Mouse (Mus musculus) C2C12 (cell line): Measurements from ENCODE around the gene Gm28053. TPM values are rescaled to one million over a fixed set of nuclear protein-coding genes. Genes with fewer than 3 reads are reported as not detected.

Experiments
- H3K27me3 ChIP-seq: one replicate; pipeline ENCODE4 v1.6.1; 2011; ENCODE audit not compliant: control insufficient read depth, insufficient read depth, insufficient read length
- H3K36me3 ChIP-seq: one replicate; pipeline ENCODE4 v1.6.1; 2011; ENCODE audit not compliant: control insufficient read depth, insufficient read depth
- H3K4me3 ChIP-seq: one replicate; pipeline ENCODE4 v1.5.1; 2011; ENCODE audit warnings: mild to moderate bottlenecking, control low read depth; ENCODE audit not compliant: poor library complexity, insufficient read depth, severe bottlenecking
- H3K79me2 ChIP-seq: one replicate; pipeline ENCODE4 v1.6.1; 2011; ENCODE audit not compliant: control insufficient read depth, insufficient read depth
- H3K79me3 ChIP-seq: one replicate; pipeline ENCODE4 v1.6.1; 2011; ENCODE audit warnings: low read depth, control low read depth
- H3ac ChIP-seq: one replicate; pipeline ENCODE3; 2011; ENCODE audit warnings: low read depth; ENCODE audit not compliant: control insufficient read depth, insufficient read length
- CEBPB ChIP-seq: IDR thresholded peaks from one replicate; pipeline ENCODE4 v1.6.1; 2011; ENCODE audit warnings: low read depth, mild to moderate bottlenecking, control low read depth, moderate library complexity
- CTCF ChIP-seq: IDR thresholded peaks from one replicate; pipeline ENCODE4 v1.5.1; 2011; ENCODE audit not compliant: control insufficient read depth, insufficient read depth, insufficient read length
- FOSL1 ChIP-seq: IDR thresholded peaks from one replicate; pipeline ENCODE4 v1.8.0; 2011; ENCODE audit warnings: mild to moderate bottlenecking, low read length; ENCODE audit not compliant: poor library complexity, insufficient read depth, severe bottlenecking
- MAX ChIP-seq: IDR thresholded peaks from one replicate; pipeline ENCODE4 v1.6.1; 2011; ENCODE audit warnings: mild to moderate bottlenecking, control low read depth
- MYOD1 ChIP-seq: IDR thresholded peaks from one replicate; pipeline ENCODE4 v1.6.1; 2011; ENCODE audit warnings: low read depth; ENCODE audit not compliant: control insufficient read depth, insufficient read length
- MYOG ChIP-seq: IDR thresholded peaks from one replicate; pipeline ENCODE4 v1.6.1; 2011; ENCODE audit not compliant: control insufficient read depth, insufficient read length; ENCODE audit errors: extremely low read depth
- USF1 ChIP-seq: IDR thresholded peaks from one replicate; pipeline ENCODE4 v1.6.1; 2011; ENCODE audit warnings: low read depth, mild to moderate bottlenecking, control low read depth, moderate library complexity
- polyA plus RNA-seq: library from polyadenylated mRNA; unstranded; fragments of >200 nt; fragmentation: generic; extraction: Trizol; gene quantifications from one replicate; pipeline ENCODE4 v1.2.1, GENCODE M21; 2012; ENCODE audit warnings: missing spikeins

Gene Gm28053
- polyA plus RNA-seq, 1 experiment = not detected

GRCm38 (mm10) chr6:48739780-48740055, 21.3 kb downstream of the Gm28053 start:
- Histone ChIP-seq H3K79me2 (no peaks in the 10 kb centered on the region), H3K79me3 (no peaks in the 10 kb centered on the region), H3K36me3 (no peaks in the 10 kb centered on the region), H3K27me3 (peaks cover 3% of the 10 kb centered on the region), H3ac (no peak overlapping the region), H3K4me3 (no peak overlapping the region)
- TF ChIP-seq MYOD1 = no peak
- TF ChIP-seq CEBPB = no peak
- no peak for TF ChIP-seq MAX
- no peak for TF ChIP-seq CTCF
- TF ChIP-seq USF1 = no peak
- TF ChIP-seq FOSL1 = no peak
- TF ChIP-seq MYOG = no peak

GRCm38 (mm10) chr6:48740501-48741169, 22.2 kb downstream of the Gm28053 start:
- Histone ChIP-seq H3K36me3 (no peaks in the 10 kb centered on the region), H3K4me3 (no peak overlapping the region), H3K79me2 (no peaks in the 10 kb centered on the region), H3K27me3 (peaks cover 3% of the 10 kb centered on the region), H3ac (no peak overlapping the region), H3K79me3 (no peaks in the 10 kb centered on the region)
- TF ChIP-seq MYOD1 (no peak), MAX (no peak), CEBPB (no peak), CTCF (no peak)

GRCm38 (mm10) chr6:48741273-48741672, 22.9 kb downstream of the Gm28053 start:
- Histone ChIP-seq H3K79me3 (no peaks in the 10 kb centered on the region), H3K4me3 (no peak overlapping the region), H3ac (no peak overlapping the region), H3K79me2 (no peaks in the 10 kb centered on the region), H3K27me3 (peaks cover 3% of the 10 kb centered on the region), H3K36me3 (no peaks in the 10 kb centered on the region)
- TF ChIP-seq USF1 (no peak), MYOD1 (no peak), FOSL1 (no peak), CEBPB (no peak), MAX (no peak), CTCF (no peak), MYOG (no peak)

GRCm38 (mm10) chr6:48741711-48742206, 23.4 kb downstream of the Gm28053 start:
- no peaks in the 10 kb centered on the region for H3K36me3 ChIP-seq
- H3K79me3 ChIP-seq = no peaks in the 10 kb centered on the region
- peaks cover 3% of the 10 kb centered on the region for H3K27me3 ChIP-seq
- no peaks in the 10 kb centered on the region for H3K79me2 ChIP-seq
- TF ChIP-seq MYOD1 (no peak), MYOG (no peak), CEBPB (no peak), CTCF (no peak), USF1 (no peak), MAX (no peak), FOSL1 (no peak)
- no peak overlapping the region for H3K4me3 ChIP-seq
- H3ac ChIP-seq = no peak overlapping the region

GRCm38 (mm10) chr6:48742422-48743351, 24.3 kb downstream of the Gm28053 start:
- Histone ChIP-seq H3K79me3 (no peaks in the 10 kb centered on the region), H3K79me2 (no peaks in the 10 kb centered on the region), H3K27me3 (peaks cover 3% of the 10 kb centered on the region), H3K4me3 (no peak overlapping the region), H3K36me3 (no peaks in the 10 kb centered on the region), H3ac (no peak overlapping the region)
- TF ChIP-seq MYOG (no peak), MAX (no peak), USF1 (no peak), CEBPB (no peak), FOSL1 (no peak), CTCF (no peak)
